Mouse (Mus musculus) megakaryocyte, embryonic 14.5 days (primary cell): ENCODE results near the gene Bet1l. TPM values are rescaled to one million over a fixed set of nuclear protein-coding genes. Genes with fewer than 3 reads are reported as not detected.
"Not testable (repeated sequence)": the region's sequence is repeated elsewhere in the genome, so short reads cannot be mapped to it uniquely, and the experiment has no call there.

Experiments used
- H3K27me3 ChIP-seq: replicated peaks from 2 replicates; pipeline ENCODE3; 2012; ENCODE audit warnings: inconsistent platforms
- H3K36me3 ChIP-seq: replicated peaks from 2 replicates; pipeline ENCODE3; 2012; ENCODE audit warnings: low read length, inconsistent platforms, mixed read lengths
- H3K4me1 ChIP-seq: 2 replicates; pipeline ENCODE4 v1.6.1; 2012; ENCODE audit warnings: inconsistent platforms
- H3K4me3 ChIP-seq: replicated peaks from 2 replicates; pipeline ENCODE3; 2012; ENCODE audit warnings: moderate library complexity, mild to moderate bottlenecking, inconsistent platforms
- H3K9me3 ChIP-seq: 2 replicates; pipeline ENCODE4 v1.6.1; 2012; ENCODE audit warnings: inconsistent platforms
- FLI1 ChIP-seq: IDR thresholded peaks from 2 replicates; pipeline ENCODE4 v1.6.1; 2012; ENCODE audit warnings: low read length, inconsistent platforms, mixed read lengths
- GATA1 ChIP-seq: IDR thresholded peaks from 3 replicates; pipeline ENCODE4 v1.6.1; 2012; ENCODE audit warnings: mixed read lengths, low read length, inconsistent platforms, borderline replicate concordance
- polyA plus RNA-seq: library from polyadenylated mRNA; stranded (reverse); fragments of >175 nt; gene quantifications from 2 replicates; pipeline ENCODE4 v1.2.3, GENCODE M21; 2012; ENCODE audit warnings: low replicate concordance; ENCODE audit not compliant: insufficient read depth

The Bet1l gene
- polyA plus RNA-seq, 1 experiment, result 23.4 TPM

GRCm38 (mm10) chr7:140894031-140894430, 36.7 kb upstream of the Bet1l start:
- TF ChIP-seq GATA1, result no peak
- no peak for TF ChIP-seq FLI1
- Histone ChIP-seq H3K4me1 (peaks cover 9% of the 10 kb centered on the region; the same call in 1 of the 2 replicates), H3K36me3 (peaks cover 81% of the 10 kb centered on the region), H3K27me3 (no peaks in the 10 kb centered on the region), H3K4me3 (no peak overlapping the region), H3K9me3 (no peaks in the 10 kb centered on the region)

GRCm38 (mm10) chr7:140890636-140891035, 33.3 kb upstream of the Bet1l start:
- H3K4me3 ChIP-seq, H3K4me1 ChIP-seq, H3K27me3 ChIP-seq, H3K9me3 ChIP-seq: not testable (repeated sequence)
- peaks cover 82% of the 10 kb centered on the region for H3K36me3 ChIP-seq

GRCm38 (mm10) chr7:140882469-140882803, 25.1 kb upstream of the Bet1l start:
- Histone ChIP-seq H3K4me1 (peaks cover 50% of the 10 kb centered on the region), H3K4me3 (peak overlapping the region; percentile 95), H3K9me3 (no peaks in the 10 kb centered on the region), H3K27me3 (no peaks in the 10 kb centered on the region), H3K36me3 (peaks cover 57% of the 10 kb centered on the region)
- TF ChIP-seq GATA1 (no peak), FLI1 (no peak)

- Histone ChIP-seq H3K9me3 (no peaks in the 10 kb centered on the region), H3K36me3 (peaks cover 57% of the 10 kb centered on the region), H3K4me1 (peaks cover 56% of the 10 kb centered on the region), H3K27me3 (no peaks in the 10 kb centered on the region), H3K4me3 (peak within 1 kb of the TSS; percentile 95)
- TF ChIP-seq GATA1 (no peak), FLI1 (peak; percentile 79; the same call in 1 of the 2 replicates)
Measured at GRCm38 (mm10) chr7:140881696-140882468, 24.5 kb upstream of the Bet1l start, which contains the start of the genes Psmd13 and Sirt3. Gene Psmd13, plus strand, starts transcription at chr7:140881968. Gene Sirt3, minus strand, starts transcription at chr7:140882309.

GRCm38 (mm10) chr7:140880865-140881515, 23.6 kb upstream of the Bet1l start:
- Histone ChIP-seq H3K9me3 (no peaks in the 10 kb centered on the region), H3K4me3 (peak overlapping the region; percentile 95), H3K36me3 (peaks cover 57% of the 10 kb centered on the region), H3K27me3 (no peaks in the 10 kb centered on the region), H3K4me1 (peaks cover 64% of the 10 kb centered on the region)
- TF ChIP-seq FLI1 (no peak), GATA1 (no peak)

GRCm38 (mm10) chr7:140880419-140880818, 23.0 kb upstream of the Bet1l start:
- Histone ChIP-seq H3K4me1 (peaks cover 70% of the 10 kb centered on the region), H3K27me3 (no peaks in the 10 kb centered on the region), H3K4me3 (peak overlapping the region; percentile 95), H3K9me3 (no peaks in the 10 kb centered on the region), H3K36me3 (peaks cover 57% of the 10 kb centered on the region)
- TF ChIP-seq FLI1 (no peak), GATA1 (no peak)

GRCm38 (mm10) chr7:140879355-140879754, 22.0 kb upstream of the Bet1l start:
- Histone ChIP-seq H3K4me1 (peaks cover 79% of the 10 kb centered on the region), H3K4me3 (peak overlapping the region; percentile 95), H3K36me3 (peaks cover 58% of the 10 kb centered on the region), H3K9me3 (no peaks in the 10 kb centered on the region), H3K27me3 (no peaks in the 10 kb centered on the region)
- 0 out of 2 replicates have a peak, but pooled peaks have one; percentile 28 for TF ChIP-seq FLI1
- no peak for TF ChIP-seq GATA1

GRCm38 (mm10) chr7:140877364-140877763, 20.0 kb upstream of the Bet1l start:
- Histone ChIP-seq H3K27me3 (no peaks in the 10 kb centered on the region), H3K4me1 (peaks cover 84% of the 10 kb centered on the region), H3K36me3 (peaks cover 62% of the 10 kb centered on the region), H3K4me3 (no peak overlapping the region), H3K9me3 (no peaks in the 10 kb centered on the region)
- TF ChIP-seq GATA1 (no peak), FLI1 (no peak)

- Histone ChIP-seq H3K36me3 (peaks cover 94% of the 10 kb centered on the region), H3K27me3 (no peaks in the 10 kb centered on the region), H3K9me3 (no peaks in the 10 kb centered on the region), H3K4me1 (peaks cover 96% of the 10 kb centered on the region), H3K4me3 (peak overlapping the region; percentile 83)
- peak; percentile 14; the same call in 1 of the 3 replicates for TF ChIP-seq GATA1
- 0 out of 2 replicates have a peak, but pooled peaks have one; percentile 14 for TF ChIP-seq FLI1
Measured at GRCm38 (mm10) chr7:140874224-140874623, 16.8 kb upstream of the Bet1l start.

- Histone ChIP-seq H3K9me3 (no peaks in the 10 kb centered on the region), H3K4me1 (peaks cover 72% of the 10 kb centered on the region), H3K4me3 (peak overlapping the region; percentile 12), H3K27me3 (no peaks in the 10 kb centered on the region), H3K36me3 (peaks cover 97% of the 10 kb centered on the region)
- TF ChIP-seq FLI1 (no peak), GATA1 (no peak)
Measured at GRCm38 (mm10) chr7:140864761-140865160, 7.4 kb upstream of the Bet1l start.
